Mouse (Mus musculus): ENCODE measurements at regions not wholly inside any gene's neighbourhood (a gene's known extent, or its start where the extent isn't known, plus 50 kb on each side); places are given as distances from the start of the nearest gene placed in this dataset.

- H3K9me3 ChIP-seq = no peaks in the 10 kb centered on the region
- H3K36me3 ChIP-seq = no peaks in the 10 kb centered on the region
- no peak overlapping the region for H3K4me3 ChIP-seq (replicated peaks)
- H3K9ac ChIP-seq = no peak overlapping the region
- H3K27ac ChIP-seq = no peak overlapping the region
- no peaks in the 10 kb centered on the region for H3K4me1 ChIP-seq
- H3K4me2 ChIP-seq = no peak overlapping the region
- H3K27me3 ChIP-seq (replicated peaks) = no peaks in the 10 kb centered on the region
- WGBS = 77% methylated on average over 3 of the region's 3 CpGs
- no peak for ATAC-seq (ENCODE audit: insufficient read depth, low FRiP score, low read depth)
These were observed 53.3 kb upstream of the Hmgn3 start for GRCm38 (mm10) chr9:83199771-83200170.

- 80% methylated on average over 3 of the region's 3 CpGs for WGBS
- Histone ChIP-seq H3K9me3 (no peaks in the 10 kb centered on the region), H3K27me3 (replicated peaks) (no peaks in the 10 kb centered on the region), H3K36me3 (no peaks in the 10 kb centered on the region), H3K4me2 (no peak overlapping the region), H3K4me3 (replicated peaks) (no peak overlapping the region), H3K27ac (no peak overlapping the region), H3K9ac (no peak overlapping the region), H3K4me1 (no peaks in the 10 kb centered on the region)
- ATAC-seq (ENCODE audit: insufficient read depth, low FRiP score, low read depth) = no peak
These were observed 52.7 kb upstream of the Hmgn3 start for GRCm38 (mm10) chr9:83199176-83199575.

GRCm38 (mm10) chr9:83197013-83197412 is 50.5 kb upstream of the Hmgn3 start:
- no peaks in the 10 kb centered on the region for H3K4me1 ChIP-seq
- H3K9ac ChIP-seq = no peak overlapping the region
- no peak; the same call in 1 of the 2 replicates for ATAC-seq (ENCODE audit: insufficient read depth, low FRiP score, low read depth)
- H3K27me3 ChIP-seq (replicated peaks) = no peaks in the 10 kb centered on the region
- H3K4me2 ChIP-seq = no peak overlapping the region
- no peak overlapping the region for H3K27ac ChIP-seq
- no peaks in the 10 kb centered on the region for H3K36me3 ChIP-seq
- WGBS = 49% methylated on average over 5 of the region's 5 CpGs
- no peaks in the 10 kb centered on the region for H3K9me3 ChIP-seq
- no peak overlapping the region for H3K4me3 ChIP-seq (replicated peaks)
